Mouse (Mus musculus): Measurements from ENCODE around the gene Cep70. TPM values are rescaled to one million over a fixed set of nuclear protein-coding genes. Genes with fewer than 3 reads are reported as not detected.
A peak's percentile ranks its signal among the peaks of the same experiment; 100 is the strongest.

Gene Cep70
- 1 to 10 TPM; 5.6 to 6.3 TPM for total RNA-seq (2021)

- peak; percentile 88 for DNase-seq (ENCODE audit: low spot score)
- intact Hi-C loops (cut with DNase I), result loop anchor here (5.0 to 10.0 kb wide), 6 partner anchors 101 to 629 kb away; partner anchors contain the start of genes Faim, Mras and Pik3cb
Observed at GRCm38 (mm10) chr9:99243190-99243894, at the start of gene Cep70. TSS of gene Cep70 (plus strand) at chr9:99243367.

- intact Hi-C loops (cut with DNase I), result no loop called here
- DNase-seq (ENCODE audit: low spot score), result no peak
Observed at GRCm38 (mm10) chr9:99212643-99213042, 30.5 kb upstream of the Cep70 start.

GRCm38 (mm10) chr9:99216182-99216581 is 27.0 kb upstream of the Cep70 start:
- DNase-seq (ENCODE audit: low spot score), result no peak
- intact Hi-C loops (cut with DNase I), result no loop called here

GRCm38 (mm10) chr9:99217999-99218719 is 25.0 kb upstream of the Cep70 start:
- intact Hi-C loops (cut with DNase I), result no loop called here
- DNase-seq (ENCODE audit: low spot score), result no peak

GRCm38 (mm10) chr9:99221636-99222035 is 21.5 kb upstream of the Cep70 start:
- no peak for DNase-seq (ENCODE audit: low spot score)
- intact Hi-C loops (cut with DNase I), result no loop called here

GRCm38 (mm10) chr9:99224583-99224982 is 18.6 kb upstream of the Cep70 start:
- no peak for DNase-seq (ENCODE audit: low spot score)
- intact Hi-C loops (cut with DNase I), result no loop called here

- intact Hi-C loops (cut with DNase I), result no loop called here
- DNase-seq (ENCODE audit: low spot score), result no peak
Observed at GRCm38 (mm10) chr9:99229450-99229849, 13.7 kb upstream of the Cep70 start.

GRCm38 (mm10) chr9:99237139-99237538 is 6.0 kb upstream of the Cep70 start, which contains the start of gene Faiml:
TSS of gene Faiml (minus strand) at chr9:99237239.
- DNase-seq (ENCODE audit: low spot score), result no peak
- intact Hi-C loops (cut with DNase I), result no loop called here

GRCm38 (mm10) chr9:99238276-99238675 is 4.9 kb upstream of the Cep70 start:
- intact Hi-C loops (cut with DNase I), result no loop called here
- DNase-seq (ENCODE audit: low spot score), result no peak

- intact Hi-C loops (cut with DNase I), result no loop called here
- no peak for DNase-seq (ENCODE audit: low spot score)
Observed at GRCm38 (mm10) chr9:99239256-99239655, 3.9 kb upstream of the Cep70 start.

GRCm38 (mm10) chr9:99240571-99240970 is 2.6 kb upstream of the Cep70 start:
- no peak for DNase-seq (ENCODE audit: low spot score)
- intact Hi-C loops (cut with DNase I), result loop anchor here (5.0 to 10.0 kb wide), 6 partner anchors 98 to 626 kb away; partner anchors contain the start of genes Faim, Mras and Pik3cb

GRCm38 (mm10) chr9:99242035-99242434 is 1.1 kb upstream of the Cep70 start:
- DNase-seq (ENCODE audit: low spot score), result no peak
- intact Hi-C loops (cut with DNase I), result loop anchor here (1.0 to 10.0 kb wide), 7 partner anchors 100 to 627 kb away; partner anchors contain the start of genes Faim, Mras and Pik3cb

GRCm38 (mm10) chr9:99242533-99243189 is 506 bp upstream of the Cep70 start:
- intact Hi-C loops (cut with DNase I), result loop anchor here (1.0 to 10.0 kb wide), 7 partner anchors 100 to 628 kb away; partner anchors contain the start of genes Faim, Mras and Pik3cb
- no peak for DNase-seq (ENCODE audit: low spot score)

- no peak for DNase-seq (ENCODE audit: low spot score)
- intact Hi-C loops (cut with DNase I), result loop anchor here (5.0 to 10.0 kb wide), 6 partner anchors 102 to 629 kb away; partner anchors contain the start of genes Faim, Mras and Pik3cb
Observed at GRCm38 (mm10) chr9:99243895-99244293, 727 bp downstream of the Cep70 start.

GRCm38 (mm10) chr9:99248304-99248703 is 5.1 kb downstream of the Cep70 start:
- intact Hi-C loops (cut with DNase I), result loop anchor here (10.0 kb wide), 1 partner anchor 634 kb away; no protein-coding TSS in a partner anchor
- no peak for DNase-seq (ENCODE audit: low spot score)

- intact Hi-C loops (cut with DNase I), result loop anchor here (10.0 kb wide), 1 partner anchor 634 kb away; no protein-coding TSS in a partner anchor
- DNase-seq (ENCODE audit: low spot score), result no peak
Observed at GRCm38 (mm10) chr9:99248906-99249305, 5.7 kb downstream of the Cep70 start.

- intact Hi-C loops (cut with DNase I), result no loop called here
- no peak for DNase-seq (ENCODE audit: low spot score)
Observed at GRCm38 (mm10) chr9:99253861-99254260, 10.7 kb downstream of the Cep70 start.

- no peak for DNase-seq (ENCODE audit: low spot score)
- intact Hi-C loops (cut with DNase I), result no loop called here
Observed at GRCm38 (mm10) chr9:99256206-99256605, 13.0 kb downstream of the Cep70 start.

- intact Hi-C loops (cut with DNase I), result no loop called here
- DNase-seq (ENCODE audit: low spot score), result no peak
Observed at GRCm38 (mm10) chr9:99256821-99257220, 13.7 kb downstream of the Cep70 start.

- DNase-seq (ENCODE audit: low spot score), result no peak
- intact Hi-C loops (cut with DNase I), result no loop called here
Observed at GRCm38 (mm10) chr9:99258891-99259290, 15.7 kb downstream of the Cep70 start.

Measured in heart, postnatal 25 days (tissue).